Mouse (Mus musculus) A20 (cell line): ENCODE measurements around the gene Qtrt1.
"Not testable (repeated sequence)": the region's sequence is repeated elsewhere in the genome, so short reads cannot be mapped to it uniquely, and the experiment has no call there.

ENCODE experiments used
- DNase-seq: peaks from one replicate; pipeline ENCODE4 v3.0.0-alpha.2; 2011; ENCODE audit warnings: low read depth, low spot score

Qtrt1 gene

DNA sequence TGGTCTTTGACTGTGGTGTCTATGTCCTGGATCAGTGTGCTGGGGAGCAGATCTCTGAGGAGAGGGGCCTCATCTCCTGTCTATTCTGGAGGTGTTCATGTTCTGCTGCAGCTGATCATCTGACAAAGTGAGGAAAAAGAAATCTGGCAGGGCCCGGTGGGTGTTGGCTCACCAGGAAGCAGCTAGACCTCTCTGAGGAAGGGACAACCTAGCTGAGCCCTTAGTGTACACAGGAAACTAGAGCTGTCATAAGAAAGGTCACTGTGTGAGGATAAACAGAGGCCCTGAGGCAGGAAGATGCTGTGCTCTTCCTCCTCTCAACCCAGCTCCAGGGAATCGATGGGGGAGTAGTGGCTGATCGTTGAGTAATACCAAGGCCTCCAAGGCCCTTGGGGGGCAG lies 38.6 kb downstream of the Qtrt1 start:
- DNase-seq = no peak

DNA sequence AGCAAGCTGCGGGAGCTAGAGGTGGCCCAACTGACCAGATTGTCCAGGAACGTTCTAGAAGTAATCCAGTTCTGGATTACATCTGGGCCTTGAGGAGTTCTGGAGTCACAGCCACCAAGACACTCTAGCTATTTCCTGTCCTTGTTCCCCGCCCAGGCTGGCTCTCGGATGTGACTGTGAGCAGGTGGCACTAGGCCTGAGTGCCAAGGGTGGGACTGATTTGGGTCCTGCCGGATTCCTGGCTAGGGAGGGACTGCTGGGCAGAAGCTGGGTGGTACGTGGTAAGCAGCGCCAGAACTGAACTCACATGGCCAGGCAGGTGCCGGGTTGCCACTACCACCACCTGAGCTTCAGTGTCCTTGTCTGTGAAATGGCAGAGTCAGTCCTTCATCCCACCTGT lies 39.8 kb downstream of the Qtrt1 start:
- no peak for DNase-seq

DNA sequence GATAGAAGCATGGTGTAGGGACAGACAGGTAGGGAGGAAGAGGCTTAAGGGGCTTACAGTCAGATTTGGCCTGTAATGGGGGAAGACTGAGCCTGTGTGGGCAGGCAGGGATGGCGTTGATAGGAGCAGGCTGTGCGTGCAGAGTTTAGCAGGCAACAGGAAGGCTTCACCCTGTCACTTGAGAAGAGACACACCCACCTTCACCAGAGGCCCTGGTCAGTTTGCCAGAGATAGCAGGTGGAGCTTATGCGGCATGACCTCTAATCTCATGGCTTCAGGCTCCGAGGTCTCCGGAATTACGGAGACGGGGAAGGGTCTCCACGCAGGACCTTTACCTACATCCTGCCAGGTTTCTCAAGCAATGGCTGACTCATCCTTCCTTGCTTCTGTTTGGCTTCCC lies 40.2 kb downstream of the Qtrt1 start:
- DNase-seq = no peak

DNA sequence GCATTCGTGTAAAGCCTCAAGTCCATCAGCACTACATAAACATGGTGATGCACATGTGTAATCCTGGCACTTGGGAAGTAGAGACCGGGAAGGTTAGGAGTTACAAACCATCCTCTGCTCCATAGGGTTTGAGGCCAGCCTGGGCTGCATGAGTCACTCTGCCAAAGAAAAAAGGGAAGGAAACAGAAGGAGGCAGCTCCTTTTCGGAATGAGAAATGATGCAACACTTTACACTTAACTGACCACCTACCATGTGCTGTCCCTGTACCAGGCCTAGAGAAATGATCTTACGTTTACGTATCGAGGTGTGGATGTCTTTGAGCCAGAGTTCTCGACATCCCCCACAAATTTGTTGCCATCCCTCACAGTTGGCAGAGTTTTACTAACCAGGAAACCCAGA lies 41.4 kb downstream of the Qtrt1 start:
- DNase-seq = no peak

DNA sequence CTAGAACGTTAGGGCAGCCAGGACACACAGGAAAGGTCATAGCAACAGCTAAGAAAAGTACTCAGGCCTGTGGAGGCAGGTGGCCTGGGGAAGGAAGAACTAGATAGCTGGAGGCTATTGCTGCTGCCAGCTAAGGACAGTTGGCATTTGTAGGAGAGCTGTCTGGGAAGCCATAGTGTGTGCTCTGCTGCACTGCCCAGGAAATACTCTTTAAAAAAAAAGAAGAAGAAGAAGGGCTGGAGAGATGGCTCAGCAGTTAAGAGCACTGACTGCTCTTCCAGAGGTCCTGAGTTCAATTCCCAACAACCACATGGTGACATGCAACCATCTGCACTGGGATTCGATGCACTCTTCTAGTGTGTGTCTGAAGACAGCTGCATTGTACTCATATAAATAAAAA lies 41.8 kb downstream of the Qtrt1 start:
- no peak for DNase-seq

DNA sequence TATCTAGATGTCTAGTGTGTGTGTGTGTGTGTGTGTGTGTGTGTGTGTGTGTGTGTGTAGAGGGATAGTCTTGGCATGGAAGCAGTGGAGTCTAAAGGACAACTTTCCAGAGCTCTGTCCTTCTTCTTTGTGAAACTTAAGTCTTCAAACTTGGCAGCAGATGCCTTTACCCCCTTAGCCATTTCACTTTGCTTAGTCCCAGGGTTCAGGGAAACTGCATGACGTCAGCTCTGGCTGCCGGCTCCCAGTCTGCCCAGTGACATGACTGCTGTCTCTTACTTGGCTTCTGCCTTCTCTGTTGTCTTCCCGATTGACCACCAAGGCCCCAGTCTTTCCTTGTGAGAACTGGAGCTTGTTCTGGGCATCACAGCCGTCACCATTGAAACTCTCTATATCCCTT lies 42.9 kb downstream of the Qtrt1 start:
- no peak for DNase-seq

DNA sequence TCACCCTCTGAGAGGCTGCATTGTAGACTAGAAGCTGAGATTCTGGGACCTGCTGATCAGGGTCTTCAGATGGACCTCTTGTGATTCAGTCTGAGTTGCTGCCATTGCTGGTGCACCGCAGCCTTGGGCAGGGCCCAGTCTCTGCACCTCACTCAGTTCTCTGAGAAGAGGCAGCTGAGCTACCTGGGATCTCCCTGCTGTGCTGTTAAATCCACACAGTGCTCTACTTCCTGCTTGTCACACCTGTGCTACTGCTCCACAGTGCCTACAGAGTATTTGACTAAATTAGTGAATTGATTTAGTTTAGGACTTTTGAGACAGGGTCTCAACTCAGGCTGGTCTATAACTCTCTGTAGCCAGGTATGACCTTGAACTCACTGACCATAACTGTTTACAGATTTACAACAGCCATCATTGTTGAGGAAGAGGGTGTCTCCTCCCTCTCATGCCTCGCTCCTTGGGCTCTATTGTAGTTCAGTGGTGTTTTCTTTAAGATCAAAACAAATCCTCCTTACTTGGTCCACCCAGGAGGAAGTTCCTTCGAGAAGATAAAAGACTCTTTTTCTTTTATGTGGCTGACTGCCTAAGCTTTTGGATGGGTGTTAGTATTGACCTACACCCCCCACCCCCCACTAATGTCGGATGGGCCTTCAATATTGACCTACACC lies 43.6 kb downstream of the Qtrt1 start:
- no peak for DNase-seq

DNA sequence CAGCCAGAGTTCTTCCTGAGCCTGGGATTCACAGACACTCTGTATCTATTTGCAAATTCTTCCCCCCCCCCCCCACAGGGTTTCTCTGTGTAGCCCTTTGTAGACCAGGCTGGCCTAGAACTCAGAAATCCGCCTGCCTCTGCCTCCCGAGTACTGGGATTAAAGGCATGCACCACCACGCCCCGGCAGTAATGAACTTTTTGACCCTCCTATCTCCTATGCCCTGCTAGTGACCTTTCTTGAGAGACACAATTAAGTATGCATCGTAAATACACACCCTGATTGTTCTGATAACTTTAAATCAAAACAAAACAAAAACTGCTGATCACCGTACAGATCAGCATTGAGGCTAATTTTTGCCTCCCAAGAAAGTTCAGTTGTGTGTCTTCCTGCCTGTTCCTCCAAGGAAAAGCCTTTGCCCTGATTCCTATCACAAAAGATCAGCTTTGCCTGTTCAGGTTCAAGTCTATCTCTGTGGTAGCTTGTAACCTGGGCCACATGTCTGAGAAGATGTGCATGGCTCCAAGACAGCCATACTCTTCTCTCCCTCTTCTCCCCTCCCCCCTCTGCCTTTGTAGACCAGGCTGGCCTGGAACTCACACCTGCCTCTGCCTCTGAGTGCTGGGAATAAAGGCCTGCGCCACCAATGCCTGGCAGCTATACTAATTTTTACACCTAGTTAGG lies 44.8 kb downstream of the Qtrt1 start:
- no peak for DNase-seq

DNA sequence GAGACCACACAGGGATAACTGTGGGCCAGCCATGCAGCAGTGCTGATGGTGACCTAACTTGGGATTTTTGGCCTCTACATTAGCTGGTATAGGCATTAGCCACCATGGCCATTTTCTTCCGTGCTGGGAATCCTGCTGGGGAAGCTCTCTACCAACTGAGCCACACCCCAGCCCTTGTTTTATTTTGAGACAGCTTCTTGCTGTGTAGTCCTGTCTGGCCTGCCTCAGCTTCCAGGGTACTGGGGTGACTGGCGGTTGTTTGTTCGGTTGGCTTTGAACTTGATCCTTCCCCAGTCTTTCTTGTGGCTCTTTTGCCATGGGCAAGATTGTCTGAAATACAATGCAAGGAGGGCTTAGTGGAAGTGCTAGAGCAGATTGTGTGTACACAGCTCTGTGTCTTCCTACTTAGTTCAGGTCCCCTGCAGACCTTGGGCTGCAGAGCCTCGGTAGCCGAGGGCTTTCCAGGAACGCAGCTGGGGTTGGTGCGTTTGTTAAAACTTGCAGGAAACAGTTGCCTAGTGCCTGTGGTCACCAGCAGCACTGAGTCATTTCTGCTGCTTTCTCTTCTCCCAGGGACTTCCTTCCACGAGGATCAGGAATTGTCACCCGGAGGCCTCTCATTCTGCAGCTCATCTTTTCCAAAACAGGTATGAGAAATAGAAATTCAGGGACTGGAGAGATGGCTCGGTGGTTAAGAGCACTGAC lies 45.4 kb downstream of the Qtrt1 start:
- DNase-seq = no peak

DNA sequence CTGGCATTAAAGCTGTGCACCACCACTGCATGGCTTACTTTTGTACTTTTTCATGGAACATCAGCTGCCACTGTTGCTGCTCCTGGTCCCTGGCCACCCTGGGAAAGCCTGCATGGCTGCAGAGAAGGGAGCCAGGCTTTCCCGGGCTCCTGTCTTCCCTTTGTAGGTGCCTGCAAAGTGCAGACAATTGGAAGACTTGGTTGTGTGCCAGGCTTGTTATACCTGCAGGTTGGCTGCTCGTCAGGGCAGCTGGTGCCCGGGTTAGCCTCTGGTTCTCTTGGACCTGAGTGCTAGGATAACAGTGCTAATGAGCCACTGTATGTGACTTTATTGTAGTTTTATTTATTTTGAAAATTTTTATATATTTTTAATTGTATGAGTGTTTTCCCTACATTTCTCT lies 47.2 kb downstream of the Qtrt1 start:
- no peak for DNase-seq

DNA sequence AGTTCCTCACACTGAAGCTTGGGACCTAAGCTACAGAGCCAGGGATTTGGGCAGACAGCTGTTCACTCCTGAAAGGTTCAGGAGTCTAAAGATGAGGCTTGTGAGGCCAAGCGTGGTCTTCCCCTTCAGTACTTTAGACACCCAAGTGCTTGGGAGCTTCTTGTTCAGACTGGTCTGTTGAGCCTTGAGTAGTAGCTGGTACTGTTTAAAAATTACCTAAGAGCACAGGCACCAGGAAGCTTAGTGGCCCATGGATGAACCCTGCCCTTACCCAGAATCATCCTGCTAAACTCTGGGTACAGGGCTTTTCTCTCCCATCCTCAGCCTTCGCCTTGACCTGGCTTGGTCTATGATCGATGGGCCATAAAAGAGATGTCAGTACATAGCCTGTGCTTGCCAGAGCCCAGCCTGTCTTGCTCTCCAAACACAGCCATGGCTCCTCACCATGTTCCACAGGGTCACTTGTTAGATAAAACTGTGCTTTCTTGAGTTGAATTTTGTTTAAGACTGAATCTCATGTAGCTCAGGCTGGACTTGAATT lies 48.8 kb downstream of the Qtrt1 start:
- no peak for DNase-seq

DNA sequence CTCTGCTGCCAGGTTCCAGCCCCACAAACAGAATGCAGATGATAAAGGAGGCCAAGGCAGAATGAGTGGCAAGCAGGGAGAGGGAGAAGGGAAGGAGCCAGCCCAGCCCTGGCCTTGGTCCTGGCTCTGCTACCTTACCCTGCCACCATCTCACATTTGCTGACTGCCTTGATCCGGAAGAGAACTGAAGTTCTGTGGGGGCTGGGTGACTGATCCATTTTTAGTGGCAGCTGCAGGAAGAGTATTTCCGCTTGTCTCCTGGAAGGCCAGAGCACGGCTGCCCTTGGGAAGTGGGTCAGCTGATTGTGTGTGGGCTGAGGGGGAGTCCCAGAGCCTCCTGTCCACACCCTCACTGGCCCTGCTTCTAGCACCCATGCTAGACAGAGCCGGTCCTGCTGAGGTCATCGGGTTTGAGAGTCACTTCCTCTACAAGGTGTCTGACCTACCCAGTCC lies 51.5 kb downstream of the Qtrt1 start:
- no peak for DNase-seq

DNA sequence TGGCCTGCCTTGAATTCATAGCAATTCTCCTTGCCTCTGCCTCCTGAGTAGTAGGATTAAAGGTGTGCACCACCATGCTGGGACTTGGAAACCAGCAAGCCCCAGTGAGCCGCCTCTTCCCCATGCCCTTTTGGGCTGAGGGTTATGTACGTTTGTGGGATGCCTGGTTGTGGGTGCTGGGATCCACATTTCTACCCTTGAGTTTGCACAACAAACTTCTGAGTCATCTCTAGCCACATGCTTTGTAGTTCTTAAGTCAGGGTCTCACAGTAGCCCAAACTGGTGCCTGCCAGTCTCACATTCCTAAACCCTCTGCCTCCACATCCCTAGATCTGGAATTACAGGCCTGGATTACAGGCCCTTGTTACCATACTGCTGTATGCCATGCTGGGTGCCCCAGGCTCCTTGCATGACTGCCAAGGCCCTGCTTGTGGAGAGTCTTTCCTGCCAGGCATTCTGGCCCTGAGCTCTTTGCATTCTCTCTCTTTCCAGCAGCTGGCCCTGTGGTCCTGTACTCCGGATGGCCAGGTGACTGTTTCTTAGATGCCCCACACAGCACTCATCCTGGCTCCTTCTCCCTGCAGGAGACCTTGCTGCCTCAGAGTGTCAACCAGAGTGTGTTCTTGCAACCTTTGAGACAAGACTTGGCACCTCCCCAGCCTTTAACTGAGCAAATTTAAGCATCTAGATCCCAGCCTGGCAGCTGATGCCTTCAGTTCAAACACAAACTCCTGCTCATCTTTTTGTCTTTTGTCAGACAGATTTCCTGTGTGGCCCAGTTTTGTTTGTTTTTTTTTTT lies 52.3 kb downstream of the Qtrt1 start:
- no peak for DNase-seq

DNA sequence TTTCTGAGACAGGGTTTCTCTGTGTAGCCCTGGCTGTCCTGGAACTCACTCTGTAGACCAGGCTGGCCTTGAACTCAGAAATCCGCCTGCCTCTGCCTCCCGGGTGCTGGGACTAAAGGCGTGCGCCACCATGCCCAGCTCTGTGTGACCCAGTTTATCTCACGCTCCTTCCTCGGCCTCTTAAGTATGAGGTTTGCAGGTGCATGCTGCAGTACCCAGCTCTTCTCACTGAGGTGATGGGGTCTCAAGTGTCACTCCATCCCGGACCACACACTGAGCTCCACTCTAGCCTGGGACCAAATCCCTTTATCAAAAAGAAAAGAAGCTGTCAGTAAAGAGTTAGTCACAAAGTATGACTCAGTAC lies 52.9 kb downstream of the Qtrt1 start:
- not testable (repeated sequence) for DNase-seq

DNA sequence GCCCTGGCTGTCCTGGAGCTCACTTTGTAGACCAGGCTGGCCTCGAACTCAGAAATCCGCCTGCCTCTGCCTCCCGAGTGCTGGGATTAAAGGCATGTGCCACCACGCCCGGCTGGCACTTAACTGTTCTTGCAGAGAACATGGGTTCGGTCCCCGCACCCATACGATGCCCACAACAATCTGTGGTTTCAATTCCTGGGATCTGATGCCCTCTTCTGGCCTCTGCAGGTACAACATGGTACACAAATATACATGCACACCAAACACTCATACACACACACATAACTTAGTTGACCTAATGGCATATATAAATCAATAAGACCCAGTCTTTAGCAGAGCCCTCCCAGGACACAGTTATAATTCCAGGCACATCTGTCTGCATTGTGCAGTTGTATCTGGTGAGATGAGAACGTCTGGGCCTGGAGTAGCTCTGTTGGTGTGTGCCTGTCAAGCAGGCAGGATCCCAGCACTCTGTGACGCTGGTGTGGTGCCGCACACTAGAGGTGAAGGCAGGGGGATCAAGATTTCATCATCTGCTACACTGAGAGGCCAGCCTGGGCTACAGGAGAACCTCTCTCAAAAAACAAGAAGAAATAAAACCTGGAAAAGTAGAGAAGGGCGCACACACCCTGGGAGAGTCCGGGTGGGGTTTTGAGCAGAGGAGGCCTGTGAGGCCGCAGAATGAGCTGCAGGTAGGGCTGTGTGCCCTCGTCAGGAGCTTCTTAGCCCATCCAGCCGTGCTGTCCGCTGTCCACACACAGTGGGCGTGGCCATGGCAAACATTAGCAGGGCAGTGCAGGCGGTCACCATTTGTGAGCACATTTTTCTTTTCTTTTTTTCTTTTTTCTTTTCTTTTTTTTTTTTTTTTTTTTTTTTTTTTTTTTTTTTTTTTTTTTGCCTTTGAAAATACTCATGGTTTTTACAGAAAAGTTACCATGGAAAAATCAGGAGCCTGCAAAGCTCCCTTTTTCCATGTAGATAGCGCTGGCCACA lies 57.7 kb downstream of the Qtrt1 start:
- peak; percentile 36 for DNase-seq
